Mouse (Mus musculus) MEL (cell line): ENCODE measurements around the gene Ptpru. TPM values are rescaled to one million over a fixed set of nuclear protein-coding genes. Genes with fewer than 3 reads are reported as not detected.

Source experiments
- DNase-seq: peaks from one replicate; pipeline ENCODE4 v3.0.0; 2011; ENCODE audit warnings: low read depth, low spot score
- H3K27ac ChIP-seq: 2 replicates; pipeline ENCODE4 v1.5.1; 2012; ENCODE audit warnings: low read depth, mild to moderate bottlenecking, control low read depth, low read length, moderate library complexity; ENCODE audit not compliant: control insufficient read depth
- H3K27me3 ChIP-seq, 2 experiments: fragments of 150-350 bp in 1 of 2; sonication (generic) in 1 of 2; 2 replicates each; pipeline ENCODE4 v1.6.1; 2012; ENCODE audit warnings: low read length in 2 of 2, mild to moderate bottlenecking in 2 of 2, improper control_type of control experiment in 1 of 2, moderate library complexity in 1 of 2; ENCODE audit not compliant: insufficient read depth in 2 of 2, control insufficient read depth in 1 of 2
- H3K36me3 ChIP-seq, 2 experiments: 2 replicates each; pipeline ENCODE4 v1.6.1; 2012 to 2014; ENCODE audit warnings: low read length in 2 of 2, improper control_type of control experiment in 1 of 2, inconsistent platforms in 1 of 2, mild to moderate bottlenecking in 1 of 2; ENCODE audit not compliant: insufficient read depth in 2 of 2, control insufficient read depth in 1 of 2
- H3K4me1 ChIP-seq, 2 experiments: fragments of 150-350 bp in 1 of 2; sonication (generic) in 1 of 2; 2 replicates each; pipeline ENCODE4 v1.6.1; 2012; ENCODE audit warnings: low read length in 2 of 2, improper control_type of control experiment in 1 of 2, mild to moderate bottlenecking in 1 of 2; ENCODE audit not compliant: insufficient read depth in 2 of 2, control insufficient read depth in 1 of 2
- H3K4me3 ChIP-seq, 2 experiments: fragments of 150-350 bp in 1 of 2; sonication (generic) in 1 of 2; 2 replicates each; pipeline ENCODE4 v1.5.1; 2012; ENCODE audit warnings: low read depth in 2 of 2, low read length in 2 of 2, mild to moderate bottlenecking in 2 of 2, moderate library complexity in 2 of 2, control low read depth in 1 of 2, improper control_type of control experiment in 1 of 2; ENCODE audit not compliant: control insufficient read depth in 1 of 2, insufficient read depth in 1 of 2
- H3K79me2 ChIP-seq: 2 replicates; pipeline ENCODE4 v1.6.1; 2012; ENCODE audit warnings: mild to moderate bottlenecking, low read length, moderate library complexity; ENCODE audit not compliant: control insufficient read depth, poor library complexity, insufficient read depth
- H3K9ac ChIP-seq: 2 replicates; pipeline ENCODE4 v1.6.1; 2012; ENCODE audit warnings: low read depth, mild to moderate bottlenecking, control low read depth, low read length, moderate library complexity; ENCODE audit not compliant: control insufficient read depth, poor library complexity, severe bottlenecking
- H3K9me3 ChIP-seq: fragments of 150-350 bp; sonication (generic); replicated peaks from 2 replicates; pipeline ENCODE4 v1.6.1; 2012; ENCODE audit warnings: mild to moderate bottlenecking, low read length, improper control_type of control experiment, moderate library complexity; ENCODE audit not compliant: insufficient read depth
- BHLHE40 ChIP-seq: IDR thresholded peaks from 2 replicates; pipeline ENCODE4 v1.6.1; 2012; ENCODE audit warnings: low read depth, mild to moderate bottlenecking, inconsistent platforms, low read length, improper control_type of control experiment, borderline replicate concordance
- ELF1 ChIP-seq: IDR thresholded peaks from 2 replicates; pipeline ENCODE4 v1.6.1; 2014; ENCODE audit warnings: low read depth, mild to moderate bottlenecking, inconsistent platforms, low read length, improper control_type of control experiment, moderate library complexity
- ETS1 ChIP-seq: IDR thresholded peaks from 2 replicates; pipeline ENCODE4 v1.6.1; 2012; ENCODE audit warnings: low read depth, mild to moderate bottlenecking, inconsistent platforms, low read length, improper control_type of control experiment, moderate library complexity
- HCFC1 ChIP-seq: IDR thresholded peaks from 2 replicates; pipeline ENCODE4 v1.6.1; 2012; ENCODE audit warnings: low read depth, mild to moderate bottlenecking, inconsistent platforms, low read length, improper control_type of control experiment, moderate library complexity
- MAFK ChIP-seq: IDR thresholded peaks from 2 replicates; pipeline ENCODE4 v1.6.1; 2011; ENCODE audit warnings: low read depth, mild to moderate bottlenecking, low read length, improper control_type of control experiment, borderline replicate concordance
- MEF2A ChIP-seq: IDR thresholded peaks from 2 replicates; pipeline ENCODE4 v1.6.1; 2014; ENCODE audit warnings: low read depth, mild to moderate bottlenecking, inconsistent platforms, low read length, improper control_type of control experiment; ENCODE audit not compliant: poor library complexity, insufficient replicate concordance, severe bottlenecking; ENCODE audit errors: extremely low read depth
- MYB ChIP-seq: IDR thresholded peaks from 2 replicates; pipeline ENCODE4 v1.6.1; 2011; ENCODE audit warnings: mild to moderate bottlenecking, low read depth, low read length, improper control_type of control experiment
- MYC ChIP-seq: IDR thresholded peaks from 2 replicates; pipeline ENCODE4 v1.6.1; 2011; ENCODE audit warnings: low read depth, mild to moderate bottlenecking, low read length, improper control_type of control experiment, moderate library complexity
- NELFE ChIP-seq: IDR thresholded peaks from 2 replicates; pipeline ENCODE4 v1.6.1; 2011; ENCODE audit warnings: low read depth, low read length, improper control_type of control experiment
- POLR2AphosphoS2 ChIP-seq: IDR thresholded peaks from 2 replicates; pipeline ENCODE4 v1.6.1; 2011; ENCODE audit warnings: low read length, improper control_type of control experiment
- POLR2AphosphoS5 ChIP-seq: IDR thresholded peaks from 2 replicates; pipeline ENCODE4 v1.6.1; 2012; ENCODE audit warnings: low read depth, borderline replicate concordance, mild to moderate bottlenecking, inconsistent platforms, low read length, moderate library complexity, mixed read lengths
- RCOR1 ChIP-seq: IDR thresholded peaks from 2 replicates; pipeline ENCODE4 v1.6.1; 2012; ENCODE audit warnings: low read depth, mild to moderate bottlenecking, inconsistent platforms, low read length, improper control_type of control experiment
- SIN3A ChIP-seq: IDR thresholded peaks from 2 replicates; pipeline ENCODE4 v1.6.1; 2012; ENCODE audit warnings: low read length, improper control_type of control experiment, inconsistent platforms
- TAL1 ChIP-seq: IDR thresholded peaks from 2 replicates; pipeline ENCODE4 v1.6.1; 2012; ENCODE audit warnings: mild to moderate bottlenecking, inconsistent platforms, low read length, moderate library complexity, mixed read lengths
- TBP ChIP-seq: IDR thresholded peaks from 2 replicates; pipeline ENCODE4 v1.8.0; 2011; ENCODE audit warnings: low read depth, low read length, improper control_type of control experiment
- USF1 ChIP-seq: IDR thresholded peaks from 2 replicates; pipeline ENCODE4 v1.6.1; 2014; ENCODE audit warnings: low read depth, mild to moderate bottlenecking, inconsistent platforms, low read length, improper control_type of control experiment, moderate library complexity
- ZKSCAN1 ChIP-seq: IDR thresholded peaks from 2 replicates; pipeline ENCODE4 v1.6.1; 2012; ENCODE audit warnings: low read depth, mild to moderate bottlenecking, inconsistent platforms, low read length, improper control_type of control experiment, moderate library complexity
- ZMIZ1 ChIP-seq: IDR thresholded peaks from 2 replicates; pipeline ENCODE4 v1.6.1; 2012; ENCODE audit warnings: low read depth, mild to moderate bottlenecking, inconsistent platforms, low read length, improper control_type of control experiment, moderate library complexity
- ZNF384 ChIP-seq: IDR thresholded peaks from 2 replicates; pipeline ENCODE4 v1.6.1; 2012; ENCODE audit warnings: low read depth, mild to moderate bottlenecking, inconsistent platforms, low read length, improper control_type of control experiment
- polyA plus RNA-seq, 2 experiments: library from polyadenylated mRNA; stranded (reverse) in 1 of 2; unstranded in 1 of 2; fragments of >175 nt in 1 of 2; fragments of >200 nt in 1 of 2; gene quantifications; 2 replicates each; pipeline versions ENCODE4 v1.2.1 to v1.2.4; 2012; ENCODE audit warnings: low replicate concordance in 2 of 2, low read depth in 1 of 2; ENCODE audit not compliant: insufficient read length in 2 of 2, insufficient read depth in 1 of 2, missing spikeins in 1 of 2
- total RNA-seq: library from RNA; depleted of rRNA; stranded (reverse); fragments of 300-350 nt; gene quantifications from 2 replicates; pipeline ENCODE4 v1.2.3, GENCODE M21; 2012

Gene Ptpru
- total and polyA plus RNA-seq, 3 experiments = 3.4 to 6.8 TPM; not detected in 1

GRCm38 (mm10) chr4:131848082-131848481 lies 10.0 kb upstream of the Ptpru start:
- H3K27ac ChIP-seq = no peak overlapping the region
- H3K79me2 ChIP-seq = peaks cover 17% of the 10 kb centered on the region
- H3K4me3 ChIP-seq = no peak overlapping the region
- TF ChIP-seq ZKSCAN1 (no peak), NELFE (no peak), MAFK (no peak), BHLHE40 (no peak), MYB (no peak), ZMIZ1 (no peak), MEF2A (no peak), USF1 (no peak), ELF1 (no peak), TBP (no peak), MYC (no peak), RCOR1 (no peak)
- TF ChIP-seq, all 39 proteins: peak for 0
- Histone ChIP-seq H3K9me3 (no peaks in the 10 kb centered on the region), H3K4me1 (no peaks in the 10 kb centered on the region; a peak in 1 of 4 replicates), H3K36me3 (peaks cover 3 to 5% of the 10 kb centered on the region in 2 experiments; a peak in 1 of 4 replicates), H3K27me3 (no peaks in the 10 kb centered on the region), H3K9ac (no peak overlapping the region)
- DNase-seq = no peak

GRCm38 (mm10) chr4:131845991-131846778 lies 8.1 kb upstream of the Ptpru start:
- H3K9ac ChIP-seq = no peak overlapping the region
- H3K36me3 ChIP-seq = peaks cover 3 to 5% of the 10 kb centered on the region in 2 experiments; a peak in 1 of 4 replicates
- H3K27ac ChIP-seq = no peak overlapping the region
- H3K79me2 ChIP-seq = peaks cover 17% of the 10 kb centered on the region
- no peaks in the 10 kb centered on the region for H3K27me3 ChIP-seq
- DNase-seq = no peak
- peaks cover 0 to 3% of the 10 kb centered on the region in 2 experiments; a peak in 1 of 4 replicates for H3K4me1 ChIP-seq
- TF ChIP-seq RCOR1 (no peak), ELF1 (no peak), ETS1 (no peak), POLR2AphosphoS5 (no peak), POLR2AphosphoS2 (no peak), HCFC1 (no peak), ZNF384 (no peak), TAL1 (no peak), MAFK (no peak), SIN3A (no peak)
- no peak overlapping the region for H3K4me3 ChIP-seq
- no peaks in the 10 kb centered on the region for H3K9me3 ChIP-seq
